In the genomic region with DNA sequence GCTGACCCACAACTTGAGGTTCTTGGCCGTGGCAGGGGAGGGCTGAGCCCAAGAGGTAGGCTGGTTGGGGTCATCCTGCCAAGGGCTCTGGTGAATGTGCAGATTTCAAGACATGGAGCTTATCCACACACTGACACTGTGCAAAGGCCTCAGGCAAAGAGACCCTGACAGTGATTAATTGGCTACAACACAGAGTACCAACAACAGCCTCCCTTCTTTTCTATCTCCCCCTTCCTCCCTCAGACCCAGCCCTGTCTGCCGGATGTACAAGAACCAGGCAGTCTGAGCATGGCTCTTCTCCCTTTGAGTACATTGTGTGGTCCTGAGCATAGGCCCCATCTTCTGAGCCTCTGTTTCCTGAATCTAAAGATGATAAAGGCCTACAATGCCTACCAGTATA, we compare ENCODE assay signal across 16 mouse cellular contexts.
DNase-seq lines count a peak whose midpoint lies in the region; ATAC-seq and TF ChIP-seq lines count a peak whose summit lies in the region.
"Had no signal": no experiment of that assay in that cellular context is flagged by ENCODE, and none has a peak within 500 bp of the region (broad histone marks: within the 10 kb centered on the region; RNA-seq: fewer than 3 reads in every experiment).

No protein-coding gene starts in this region.

- no peak overlapping the region for H3K4me2 ChIP-seq in midbrain, embryonic 11.5 days
- no peak overlapping the region for H3K4me2 ChIP-seq in midbrain, embryonic 13.5 days (replicated peaks)
- H3K4me2 ChIP-seq in hindbrain, embryonic 11.5 days (replicated peaks; ENCODE audit: low read depth, low read length): no peak overlapping the region
- H3K4me2 ChIP-seq in neural tube, embryonic 13.5 days: no peak overlapping the region
- H3K4me2 ChIP-seq: heart, embryonic 11.5 days; limb, embryonic 13.5 days; midbrain, embryonic 15.5 days had no signal

- TF ChIP-seq POLR2A in cerebellum, adult 2 months (IDR thresholded peaks at IDR 0.05; ENCODE audit: borderline replicate concordance, insufficient read depth, low read length): no peak

- no peaks in the 10 kb centered on the region for H3K27me3 ChIP-seq in midbrain, embryonic 11.5 days (ENCODE audit: control insufficient read depth, insufficient read depth, low read length)
- no peaks in the 10 kb centered on the region for H3K27me3 ChIP-seq in midbrain, embryonic 13.5 days
- H3K27me3 ChIP-seq in hindbrain, embryonic 11.5 days (ENCODE audit: control insufficient read depth, insufficient read depth, low read length): no peaks in the 10 kb centered on the region
- no peaks in the 10 kb centered on the region for H3K27me3 ChIP-seq in neural tube, embryonic 13.5 days
- no peaks in the 10 kb centered on the region for H3K27me3 ChIP-seq in cerebellum, adult 2 months (ENCODE audit: control insufficient read depth, insufficient read depth, low read length)
- H3K27me3 ChIP-seq: limb, embryonic 13.5 days; midbrain, embryonic 15.5 days had no signal

- H3K4me1 ChIP-seq in midbrain, embryonic 11.5 days (ENCODE audit: control insufficient read depth, insufficient read depth, low read length): no peaks in the 10 kb centered on the region; the same call in 1 of the 2 replicates
- peaks cover 15% of the 10 kb centered on the region for H3K4me1 ChIP-seq in midbrain, embryonic 13.5 days (replicated peaks)
- H3K4me1 ChIP-seq in hindbrain, embryonic 11.5 days (replicated peaks; ENCODE audit: control insufficient read depth, insufficient read depth, low read length): no peaks in the 10 kb centered on the region
- peaks cover 13% of the 10 kb centered on the region for H3K4me1 ChIP-seq in neural tube, embryonic 13.5 days (replicated peaks)
- no peaks in the 10 kb centered on the region; the same call in 1 of the 2 replicates for H3K4me1 ChIP-seq in cerebellum, adult 2 months (ENCODE audit: control insufficient read depth, insufficient read depth, low read length)

- no peaks in the 10 kb centered on the region for H3K36me3 ChIP-seq in midbrain, embryonic 11.5 days (ENCODE audit: control insufficient read depth, insufficient read depth, low read length)
- no peaks in the 10 kb centered on the region for H3K36me3 ChIP-seq in midbrain, embryonic 13.5 days
- no peaks in the 10 kb centered on the region for H3K36me3 ChIP-seq in hindbrain, embryonic 11.5 days (ENCODE audit: control insufficient read depth, insufficient read depth, low read length)
- H3K36me3 ChIP-seq in neural tube, embryonic 13.5 days: no peaks in the 10 kb centered on the region
- H3K36me3 ChIP-seq: midbrain, embryonic 15.5 days had no signal

- peak; percentile 65 for DNase-seq in midbrain, embryonic 11.5 days (ENCODE audit: low spot score, missing footprints)
- DNase-seq in embryo, embryonic 11 days: peak; percentile 38
- peak; percentile 45 for DNase-seq in hindbrain, embryonic 11.5 days (ENCODE audit: low spot score)
- no peak for DNase-seq in cerebellum, adult 2 months
- no peak for DNase-seq in gastrocnemius, postnatal 10 days
- DNase-seq: cerebellum, adult 11 months; cerebellum, postnatal 36 days; gastrocnemius, postnatal 36 days; heart, postnatal 36 days; kidney, adult 8-10 months had no signal

- H3K9ac ChIP-seq in midbrain, embryonic 11.5 days (ENCODE audit: low read length): no peak overlapping the region
- H3K9ac ChIP-seq in midbrain, embryonic 13.5 days (replicated peaks): no peak overlapping the region
- no peak overlapping the region for H3K9ac ChIP-seq in hindbrain, embryonic 11.5 days (ENCODE audit: low read depth, low read length)
- no peak overlapping the region for H3K9ac ChIP-seq in neural tube, embryonic 13.5 days
- H3K9ac ChIP-seq: limb, embryonic 13.5 days; midbrain, embryonic 15.5 days had no signal

- H3K27ac ChIP-seq in midbrain, embryonic 11.5 days (ENCODE audit: low read depth, low read length): no peak overlapping the region
- no peak overlapping the region for H3K27ac ChIP-seq in midbrain, embryonic 13.5 days
- peak overlapping the region; percentile 54; the same call in 1 of the 2 replicates for H3K27ac ChIP-seq in hindbrain, embryonic 11.5 days (ENCODE audit: low read depth, low read length)
- H3K27ac ChIP-seq in neural tube, embryonic 13.5 days (replicated peaks): 0 out of 2 replicates have a peak overlapping the region, but pooled peaks have one; percentile 7
- no peak overlapping the region for H3K27ac ChIP-seq in cerebellum, adult 2 months (ENCODE audit: insufficient read depth, low read length)
- H3K27ac ChIP-seq: limb, embryonic 13.5 days; midbrain, embryonic 15.5 days had no signal

- ATAC-seq in midbrain, embryonic 11.5 days (ENCODE audit: low FRiP score): no peak
- ATAC-seq in midbrain, embryonic 13.5 days: no peak
- ATAC-seq in hindbrain, embryonic 11.5 days (ENCODE audit: low FRiP score): peak; percentile 64; the same call in 1 of the 2 replicates
- peak; percentile 69 for ATAC-seq in neural tube, embryonic 13.5 days (ENCODE audit: low read depth)
- ATAC-seq: forebrain, embryonic 16.5 days; midbrain, embryonic 15.5 days had no signal

- TF ChIP-seq CTCF in cerebellum, adult 2 months (IDR thresholded peaks at IDR 0.05; ENCODE audit: borderline replicate concordance, insufficient read depth, low read depth, low read length): no peak

- H3K4me3 ChIP-seq in midbrain, embryonic 11.5 days (ENCODE audit: low read depth, low read length): no peak overlapping the region
- no peak overlapping the region for H3K4me3 ChIP-seq in midbrain, embryonic 13.5 days (replicated peaks)
- no peak overlapping the region for H3K4me3 ChIP-seq in hindbrain, embryonic 11.5 days (ENCODE audit: low read depth, low read length)
- H3K4me3 ChIP-seq in neural tube, embryonic 13.5 days: no peak overlapping the region
- no peak overlapping the region for H3K4me3 ChIP-seq in cerebellum, adult 2 months (replicated peaks; ENCODE audit: insufficient read depth, low read depth, low read length)
- H3K4me3 ChIP-seq: limb, embryonic 13.5 days; midbrain, embryonic 15.5 days had no signal

- no peaks in the 10 kb centered on the region for H3K9me3 ChIP-seq in midbrain, embryonic 11.5 days (ENCODE audit: control insufficient read depth, low read length)
- H3K9me3 ChIP-seq in midbrain, embryonic 13.5 days: no peaks in the 10 kb centered on the region
- H3K9me3 ChIP-seq in hindbrain, embryonic 11.5 days (ENCODE audit: control insufficient read depth, low read length): no peaks in the 10 kb centered on the region
- no peaks in the 10 kb centered on the region for H3K9me3 ChIP-seq in neural tube, embryonic 13.5 days
- H3K9me3 ChIP-seq: limb, embryonic 13.5 days; midbrain, embryonic 15.5 days had no signal

- WGBS in midbrain, embryonic 11.5 days: 89% methylated on average over 2 of the region's 2 CpGs
- WGBS in midbrain, embryonic 13.5 days: 81% methylated on average over 2 of the region's 2 CpGs
- WGBS in hindbrain, embryonic 11.5 days: 29% methylated on average over 2 of the region's 2 CpGs
- 27% methylated on average over 2 of the region's 2 CpGs for WGBS in neural tube, embryonic 13.5 days
- WGBS in cerebellum, adult 2 months: 88% methylated on average over 2 of the region's 2 CpGs

Comparison
In these comparisons a context has a peak if more than half of its experiments do, and no peak if none do; other contexts are left out.
1. ATAC-seq: peak in hindbrain, embryonic 11.5 days (single experiment) and neural tube, embryonic 13.5 days (single experiment); none in midbrain, embryonic 11.5 days (single experiment) and midbrain, embryonic 13.5 days (single experiment).
2. DNase-seq: peak in midbrain, embryonic 11.5 days (single experiment), embryo, embryonic 11 days (single experiment) and hindbrain, embryonic 11.5 days (single experiment); none in cerebellum, adult 2 months (0 of 2) and gastrocnemius, postnatal 10 days (single experiment).
3. H3K27ac ChIP-seq: peak in hindbrain, embryonic 11.5 days (single experiment) and neural tube, embryonic 13.5 days (single experiment); none in midbrain, embryonic 11.5 days (single experiment), midbrain, embryonic 13.5 days (single experiment) and cerebellum, adult 2 months (single experiment).